Mouse (Mus musculus): ENCODE results near the gene Bag6.

The Bag6 gene

DNA sequence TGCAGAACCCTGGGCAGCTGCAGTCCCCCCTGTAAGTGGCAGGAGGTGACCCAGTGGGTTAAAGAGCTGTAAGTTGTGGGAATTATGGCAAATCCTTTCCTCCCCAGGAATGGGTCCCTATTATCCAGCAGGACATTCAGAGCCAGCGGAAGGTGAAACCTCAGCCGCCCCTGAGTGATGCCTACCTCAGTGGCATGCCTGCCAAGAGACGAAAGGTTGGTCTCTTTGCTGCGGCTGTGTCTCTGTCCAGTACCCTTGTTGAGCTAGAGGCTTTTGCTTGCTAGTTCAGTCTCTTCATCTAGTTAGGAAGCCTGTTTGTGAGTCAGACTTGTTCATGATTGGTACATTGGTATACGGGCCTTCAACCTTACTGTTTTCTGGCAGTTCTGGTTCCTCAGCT lies 11.2 kb downstream of the Bag6 start:
- no peak for DNase-seq (ENCODE audit: low read depth, low spot score)

DNA sequence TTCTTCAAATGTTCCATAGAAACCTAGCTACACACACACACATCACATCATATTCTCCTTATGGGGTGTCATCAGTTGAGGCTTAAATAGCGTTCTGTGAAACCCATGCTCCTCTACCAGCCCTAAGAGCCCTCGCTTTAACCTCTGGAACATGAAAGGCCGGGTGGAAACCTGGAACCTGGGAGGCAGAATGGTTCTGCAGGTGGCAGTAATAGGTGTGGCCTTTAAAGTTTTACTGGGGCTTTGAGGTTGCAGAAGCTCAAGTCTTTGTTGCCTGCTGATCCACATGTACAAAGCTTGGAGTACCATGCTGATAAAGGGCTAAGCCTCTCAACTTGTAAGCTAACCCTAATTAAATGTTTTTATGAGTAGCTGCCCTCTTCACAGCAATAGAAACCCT lies 12.4 kb downstream of the Bag6 start:
- no peak for DNase-seq (ENCODE audit: low read depth, low spot score)

DNA sequence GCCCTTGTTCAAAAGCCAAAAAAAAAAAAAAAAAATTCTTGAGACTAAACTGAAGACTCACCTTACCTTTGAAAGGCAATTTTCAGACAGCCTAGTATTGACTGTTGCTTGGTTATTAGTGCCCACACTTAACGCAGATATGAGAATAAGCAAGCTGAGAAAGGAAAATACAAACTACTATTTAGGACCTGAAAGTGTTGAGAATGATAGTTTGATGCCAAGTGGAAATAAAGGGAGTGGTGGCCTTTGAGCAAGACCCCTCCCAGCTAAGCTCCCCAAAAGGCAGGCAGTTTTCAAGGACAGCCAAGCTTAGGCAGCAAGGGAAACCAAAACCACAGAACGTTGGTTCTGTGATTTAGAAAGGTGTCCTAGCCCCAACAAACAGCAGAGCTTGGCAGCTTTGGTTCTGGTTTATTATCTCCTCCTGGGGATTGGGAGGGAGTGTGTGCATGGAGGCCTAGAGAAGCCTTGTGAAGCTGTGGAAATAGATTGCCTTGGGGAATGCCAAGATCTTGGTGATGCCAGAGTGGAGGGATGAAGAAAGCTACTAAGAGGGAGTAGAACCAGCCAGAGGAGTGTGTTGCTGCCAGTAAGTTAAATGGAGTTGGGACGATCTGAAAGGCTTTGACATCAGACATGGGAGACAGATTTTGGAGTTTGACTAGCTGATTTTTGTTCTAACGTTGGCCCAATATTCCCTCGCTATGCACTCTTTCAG lies 13.1 kb downstream of the Bag6 start:
- no peak for DNase-seq (ENCODE audit: low read depth, low spot score)

DNA sequence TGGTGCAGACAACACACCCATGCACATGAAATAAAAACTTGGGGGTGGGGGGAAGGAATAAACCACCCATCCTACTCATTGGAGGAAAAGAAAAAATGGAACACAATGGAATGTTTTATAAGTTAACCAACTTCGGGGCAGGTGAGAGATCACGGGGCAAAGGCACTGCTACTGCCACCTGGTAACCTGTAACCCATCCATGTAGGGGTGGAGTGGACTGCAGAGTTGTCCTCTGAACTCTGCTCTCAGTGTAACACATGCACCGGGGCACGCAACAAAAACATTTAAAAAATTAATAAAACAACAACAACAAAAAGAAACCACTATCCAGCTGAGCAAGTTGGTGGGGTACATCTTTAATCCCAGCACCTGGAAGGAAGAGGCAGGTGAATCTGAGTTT lies 17.1 kb downstream of the Bag6 start:
- no peak for DNase-seq (ENCODE audit: low read depth, low spot score)

DNA sequence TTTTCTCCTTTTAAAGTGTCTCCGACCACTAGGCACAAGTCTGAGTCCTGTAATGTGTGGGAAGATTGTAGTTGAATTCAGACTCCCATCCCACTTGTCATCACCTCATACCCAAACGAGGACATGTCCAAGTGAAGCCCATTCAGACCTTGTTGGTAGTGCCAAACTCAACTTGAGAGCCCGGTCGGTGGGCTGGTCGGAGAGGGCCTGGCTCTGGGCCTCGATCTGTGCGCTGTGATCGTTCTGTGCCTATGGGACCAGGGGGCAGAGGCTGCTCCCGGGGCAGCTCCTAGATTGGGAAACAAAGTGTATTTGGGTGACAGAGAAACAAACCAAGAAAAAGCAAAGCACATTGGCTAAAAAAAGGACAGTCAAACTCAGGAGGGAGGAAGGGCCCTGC lies 18.1 kb downstream of the Bag6 start:
- no peak for DNase-seq (ENCODE audit: low read depth, low spot score)

DNA sequence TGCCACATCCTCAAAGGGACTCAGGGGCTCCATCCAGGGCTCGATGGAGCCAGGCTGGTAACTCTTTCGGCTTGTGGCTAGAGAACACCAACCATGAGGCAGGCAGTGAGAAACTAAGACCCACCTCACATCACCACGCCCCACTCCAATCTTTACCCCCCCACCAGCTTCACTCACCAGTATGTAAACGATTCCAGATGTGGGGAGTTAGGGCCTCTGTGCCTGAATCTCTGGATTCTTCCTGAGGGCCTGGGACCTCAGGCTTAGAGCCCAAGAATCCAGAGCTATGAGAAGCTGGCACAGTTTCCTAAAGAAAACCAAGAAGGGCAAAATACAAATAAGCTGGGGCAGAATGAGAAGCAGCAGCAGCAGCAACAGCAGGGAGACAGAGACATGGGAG lies 19.0 kb downstream of the Bag6 start:
- DNase-seq (ENCODE audit: low read depth, low spot score): no peak

DNA sequence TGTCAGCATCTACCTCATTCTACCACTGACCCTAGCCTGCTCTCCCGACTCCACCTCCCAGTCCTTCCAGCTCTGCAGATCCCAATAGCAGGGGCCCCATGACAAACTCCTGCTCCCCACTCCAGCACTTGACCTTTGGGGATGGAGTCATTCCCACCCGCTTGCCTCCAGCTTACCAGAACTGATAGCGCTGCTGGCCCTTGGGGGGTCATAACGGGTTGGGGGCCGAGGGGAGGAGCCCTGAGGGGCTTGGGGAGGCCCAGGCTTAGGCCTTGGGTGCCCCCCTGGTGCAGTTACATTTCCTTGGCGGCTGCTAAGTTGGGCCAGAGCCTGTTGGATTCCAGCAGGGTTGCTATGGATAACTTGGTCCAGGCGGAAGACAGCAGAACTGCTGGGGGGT lies 19.6 kb downstream of the Bag6 start:
- no peak for DNase-seq (ENCODE audit: low read depth, low spot score)

DNA sequence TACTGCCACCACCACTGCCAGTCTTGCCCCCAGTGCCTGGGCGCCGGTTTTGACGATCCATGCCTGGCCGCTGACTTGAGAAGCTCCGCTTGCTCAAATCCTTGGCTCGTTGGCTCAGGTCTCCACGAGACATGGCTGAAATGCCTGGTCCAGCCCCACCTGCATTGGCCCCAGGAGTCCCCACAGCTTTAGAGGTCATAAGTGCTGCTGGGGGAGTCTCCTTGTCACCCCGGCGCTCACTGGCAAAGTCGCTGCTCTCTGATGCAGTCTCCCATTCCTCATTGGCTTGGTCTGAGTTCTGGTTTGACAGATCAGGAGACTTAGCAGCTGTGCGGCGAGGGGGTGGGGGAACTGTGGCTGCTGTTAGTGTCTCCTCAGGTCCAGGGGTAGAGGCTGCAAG lies 20.5 kb downstream of the Bag6 start:
- DNase-seq (ENCODE audit: low read depth, low spot score): no peak

DNA sequence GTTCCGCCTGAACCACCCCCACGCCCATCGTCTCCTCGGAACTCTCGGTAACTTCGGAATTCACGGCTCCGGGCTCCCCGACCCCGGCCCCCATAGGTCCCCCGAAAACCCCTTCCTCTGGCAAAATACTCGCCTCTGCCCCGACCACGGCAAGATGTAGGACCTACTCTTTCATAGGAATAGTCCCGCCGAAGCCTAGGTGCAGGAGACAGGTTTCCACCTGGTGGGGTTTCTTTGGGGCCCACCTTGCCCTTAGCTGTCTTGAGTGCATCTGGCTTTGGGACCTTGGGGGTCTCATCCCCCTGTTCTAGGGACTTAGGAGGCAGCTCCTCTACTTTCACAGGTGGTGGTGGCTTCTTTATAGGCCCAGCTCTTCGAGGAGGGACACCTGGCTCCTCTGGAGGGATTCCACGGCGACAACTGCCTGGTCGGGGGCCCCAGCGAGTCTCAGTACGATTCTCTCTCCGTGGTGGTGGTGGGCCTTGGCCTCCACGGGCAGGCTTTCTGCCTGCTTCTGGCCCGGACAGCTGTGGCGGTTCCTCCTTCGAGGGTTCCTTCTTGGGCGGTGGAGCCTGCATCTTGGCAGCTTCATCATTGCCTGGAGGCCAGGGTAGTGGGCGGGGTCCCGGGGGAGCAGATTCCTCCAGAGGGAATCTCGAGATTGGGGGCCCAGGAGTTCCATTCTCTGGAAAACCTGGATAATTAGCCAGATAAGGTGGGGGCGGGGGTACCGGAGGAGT lies 21.7 kb downstream of the Bag6 start:
- no peak for DNase-seq (ENCODE audit: low read depth, low spot score)

DNA sequence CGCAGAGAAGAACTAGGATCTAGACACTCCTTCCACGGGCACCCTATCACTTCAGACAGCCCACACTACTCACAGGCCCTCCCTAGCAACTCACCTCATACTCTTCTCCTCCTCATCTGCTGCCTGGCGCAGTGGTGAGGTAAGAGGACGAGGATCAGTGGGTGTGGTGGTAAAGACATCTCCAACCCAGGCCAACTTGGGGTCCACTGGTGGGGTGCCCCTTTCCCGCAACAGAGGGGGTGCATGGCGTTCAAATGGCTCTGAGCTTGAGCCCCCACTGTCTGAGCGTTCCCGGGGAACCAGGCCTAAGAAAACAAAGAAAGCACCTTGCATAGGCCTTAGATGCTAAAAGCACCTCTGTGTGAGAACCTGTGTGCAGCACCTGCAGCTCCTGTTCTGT lies 22.3 kb downstream of the Bag6 start:
- no peak for DNase-seq (ENCODE audit: low read depth, low spot score)

DNA sequence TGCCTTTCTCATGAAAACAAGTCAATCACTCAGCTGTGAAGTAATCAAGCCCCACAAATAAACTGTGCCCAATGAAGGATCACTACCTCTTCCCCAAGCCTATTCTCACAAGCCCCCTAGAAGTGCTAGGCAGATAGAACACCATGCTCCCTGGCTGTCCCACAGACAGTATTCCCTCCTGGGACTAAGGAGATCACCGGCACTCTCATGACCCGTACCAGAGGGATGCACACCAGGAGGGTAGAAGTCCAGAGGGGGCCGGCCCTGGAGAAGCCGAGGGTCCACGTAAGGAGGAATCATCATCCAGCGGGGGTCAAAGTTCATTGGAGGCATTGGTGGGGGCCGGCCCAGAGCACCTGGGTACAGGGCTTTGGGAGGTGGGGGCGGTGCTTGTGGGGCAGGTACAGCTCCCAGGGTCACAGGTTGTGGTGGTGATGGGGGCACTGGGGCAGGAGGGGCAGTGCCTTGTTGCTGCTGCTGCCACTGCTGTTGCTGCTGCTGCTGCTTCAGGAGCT lies 22.7 kb downstream of the Bag6 start:
- no peak for DNase-seq (ENCODE audit: low read depth, low spot score)

DNA sequence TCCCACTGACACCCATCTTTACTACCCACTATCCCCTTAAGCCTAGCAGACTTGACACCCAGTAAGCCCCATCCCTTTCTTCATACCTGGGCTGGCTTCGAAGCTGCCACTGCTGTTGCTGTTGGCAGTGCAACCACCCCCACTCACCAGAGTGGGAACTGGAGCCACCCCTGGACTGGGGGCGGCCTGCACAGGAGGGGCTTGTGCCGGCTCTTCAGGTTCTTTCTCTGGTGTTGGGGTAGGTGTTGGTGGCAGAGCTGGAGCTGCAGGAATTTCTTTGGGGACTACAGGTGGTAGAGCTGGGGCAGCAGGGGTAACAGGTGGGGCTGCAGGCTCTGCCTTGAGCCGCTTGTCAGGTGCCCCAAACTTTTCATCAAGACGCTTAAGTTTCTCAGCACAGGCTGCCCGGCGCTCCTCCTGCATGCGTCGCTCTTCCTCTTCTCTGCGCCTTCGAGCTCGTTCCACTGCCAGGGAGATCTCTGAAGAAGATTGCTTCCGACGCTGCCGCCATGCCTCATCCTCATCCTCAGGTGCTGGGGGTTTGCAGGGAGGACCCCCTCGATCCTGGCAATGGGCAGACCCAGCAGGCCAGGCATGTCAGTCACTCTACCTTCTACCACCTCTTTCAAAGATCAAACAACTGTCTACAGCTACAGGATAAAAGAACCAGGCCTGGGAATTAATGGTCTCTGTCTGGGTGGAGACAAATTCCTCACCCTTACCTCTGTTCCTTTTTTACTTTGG lies 24.0 kb downstream of the Bag6 start:
- no peak for DNase-seq (ENCODE audit: low read depth, low spot score)

DNA sequence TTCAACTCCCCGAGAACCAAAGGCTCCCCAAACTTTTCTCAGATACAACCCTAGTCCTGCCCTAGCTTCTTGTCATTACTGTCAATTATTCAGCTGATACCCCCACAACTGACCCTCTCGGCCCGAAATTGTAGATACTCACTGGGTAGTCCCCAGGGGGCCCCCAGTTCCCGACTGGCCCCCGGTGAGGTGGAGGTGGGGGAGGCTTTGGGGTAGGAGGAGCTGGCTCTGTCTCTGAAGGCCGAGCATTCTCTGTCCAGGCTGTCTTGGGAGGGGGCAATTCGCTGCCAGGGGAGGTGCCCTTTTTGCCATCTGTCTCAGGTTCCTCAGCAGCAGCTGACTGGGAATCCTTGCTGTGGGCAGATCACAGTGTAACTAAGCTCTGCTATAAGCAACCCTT lies 24.7 kb downstream of the Bag6 start:
- DNase-seq (ENCODE audit: low read depth, low spot score): no peak

DNA sequence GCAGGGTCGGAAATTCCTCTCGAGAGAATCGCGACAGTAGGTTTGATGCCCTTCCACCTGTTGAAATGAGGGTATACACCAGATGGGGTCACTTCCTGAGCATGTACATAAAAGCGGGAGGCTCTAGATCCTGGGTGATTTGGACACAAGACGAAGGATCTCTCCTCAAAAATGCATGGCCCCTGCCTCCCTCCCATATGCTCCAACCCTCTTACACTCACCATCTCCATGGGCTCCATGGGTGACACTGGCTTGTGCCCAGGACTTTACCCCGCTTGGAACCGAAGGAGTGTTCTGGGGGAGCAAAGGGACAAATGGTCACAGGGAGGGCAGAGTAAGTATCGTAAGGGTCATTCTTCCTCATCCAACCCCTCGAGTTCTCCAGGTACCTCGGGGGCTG lies 26.4 kb downstream of the Bag6 start:
- DNase-seq (ENCODE audit: low read depth, low spot score): no peak

DNA sequence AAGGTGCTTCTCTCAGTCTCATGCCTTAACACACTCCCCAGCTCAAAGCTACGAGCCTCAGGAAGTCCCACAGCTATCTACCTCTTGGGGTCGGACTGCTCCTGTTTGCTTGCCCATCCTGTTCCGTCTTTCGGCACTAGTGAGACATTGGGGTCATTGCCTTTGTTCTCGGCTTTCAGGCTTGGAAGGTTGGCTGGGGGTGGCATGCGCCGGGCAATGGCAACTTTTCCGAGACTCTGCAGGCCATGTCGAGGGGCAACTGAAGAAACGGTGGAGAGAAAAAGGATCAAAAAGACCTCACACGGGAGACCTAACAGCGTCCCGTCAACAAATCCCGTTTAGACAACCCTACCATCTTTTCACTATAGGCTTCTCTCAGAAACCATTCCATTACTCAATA lies 27.1 kb downstream of the Bag6 start:
- DNase-seq (ENCODE audit: low read depth, low spot score): no peak

DNA sequence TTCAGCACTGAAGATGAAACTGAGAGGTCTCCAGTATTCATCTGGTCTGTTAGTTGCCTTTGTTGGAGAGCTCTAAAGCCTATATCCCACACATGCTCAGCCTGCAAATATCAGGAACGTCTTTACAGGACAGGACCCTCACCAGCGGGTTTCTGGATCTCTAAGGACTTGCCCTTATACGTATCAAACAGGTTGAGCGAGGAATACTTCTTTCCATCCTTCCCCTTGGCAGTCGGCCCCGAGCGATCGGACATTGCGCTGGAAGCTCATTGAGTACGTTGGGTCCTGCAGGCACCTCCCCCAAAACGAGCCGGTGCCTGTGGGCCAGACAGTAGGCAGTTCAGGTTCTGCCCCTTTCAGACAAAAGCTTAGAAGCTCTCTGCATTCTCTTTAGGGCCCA lies 27.8 kb downstream of the Bag6 start:
- DNase-seq (ENCODE audit: low read depth, low spot score): no peak

DNA sequence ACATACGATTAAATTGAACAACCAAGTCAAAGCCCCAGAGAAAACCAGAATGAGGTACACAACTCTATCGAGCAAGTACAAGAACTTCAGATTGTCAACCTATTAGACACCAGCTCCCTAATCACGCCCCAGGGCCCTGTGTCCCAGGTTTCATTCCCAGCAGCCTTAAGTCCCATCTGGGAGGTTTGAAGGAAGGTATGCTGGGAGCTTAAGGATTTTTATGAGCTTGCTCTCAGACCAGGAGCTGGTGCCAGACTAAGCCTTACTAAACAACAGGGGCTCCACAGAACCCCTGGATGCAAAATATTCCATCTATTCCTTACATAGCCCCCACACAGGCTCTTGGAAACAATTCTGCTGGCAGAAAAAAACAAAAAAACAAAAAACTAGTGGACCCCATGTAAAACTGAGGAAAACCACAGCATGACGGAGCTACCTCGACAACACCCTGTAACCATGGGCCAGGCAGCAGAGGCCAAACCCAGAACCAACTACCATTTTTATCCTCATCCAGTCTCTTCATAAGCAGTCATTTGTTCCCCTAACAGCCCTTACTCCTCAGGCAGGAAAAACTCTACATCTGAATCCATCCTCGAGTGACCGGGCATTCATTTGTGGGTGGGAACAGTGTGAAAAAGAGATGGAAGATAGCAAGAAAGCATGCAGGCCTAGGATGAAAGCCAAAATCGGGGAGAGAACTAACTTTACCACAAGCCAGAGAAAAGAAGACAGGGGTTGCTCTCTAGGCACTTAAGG lies 28.5 kb downstream of the Bag6 start:
- no peak for DNase-seq (ENCODE audit: low read depth, low spot score)

DNA sequence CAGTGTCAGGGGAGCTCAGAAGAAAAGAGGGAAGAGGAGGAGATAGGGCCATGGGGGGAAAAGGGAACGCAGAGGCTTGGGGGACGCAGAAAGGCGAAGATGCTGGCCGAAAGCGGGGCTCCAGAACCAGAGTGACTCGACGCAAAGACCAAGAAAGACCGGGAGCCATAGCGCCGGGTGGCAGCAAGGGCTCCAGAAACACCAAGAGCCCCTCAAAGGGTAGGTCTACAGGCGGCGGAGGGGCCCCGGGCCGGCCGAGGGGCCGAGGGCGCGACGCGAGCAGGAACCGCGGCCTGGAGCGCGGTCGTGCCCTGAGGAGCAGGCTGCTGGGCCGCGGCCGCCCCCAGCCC lies 29.2 kb downstream of the Bag6 start:
- DNase-seq (ENCODE audit: low read depth, low spot score): no peak

DNA sequence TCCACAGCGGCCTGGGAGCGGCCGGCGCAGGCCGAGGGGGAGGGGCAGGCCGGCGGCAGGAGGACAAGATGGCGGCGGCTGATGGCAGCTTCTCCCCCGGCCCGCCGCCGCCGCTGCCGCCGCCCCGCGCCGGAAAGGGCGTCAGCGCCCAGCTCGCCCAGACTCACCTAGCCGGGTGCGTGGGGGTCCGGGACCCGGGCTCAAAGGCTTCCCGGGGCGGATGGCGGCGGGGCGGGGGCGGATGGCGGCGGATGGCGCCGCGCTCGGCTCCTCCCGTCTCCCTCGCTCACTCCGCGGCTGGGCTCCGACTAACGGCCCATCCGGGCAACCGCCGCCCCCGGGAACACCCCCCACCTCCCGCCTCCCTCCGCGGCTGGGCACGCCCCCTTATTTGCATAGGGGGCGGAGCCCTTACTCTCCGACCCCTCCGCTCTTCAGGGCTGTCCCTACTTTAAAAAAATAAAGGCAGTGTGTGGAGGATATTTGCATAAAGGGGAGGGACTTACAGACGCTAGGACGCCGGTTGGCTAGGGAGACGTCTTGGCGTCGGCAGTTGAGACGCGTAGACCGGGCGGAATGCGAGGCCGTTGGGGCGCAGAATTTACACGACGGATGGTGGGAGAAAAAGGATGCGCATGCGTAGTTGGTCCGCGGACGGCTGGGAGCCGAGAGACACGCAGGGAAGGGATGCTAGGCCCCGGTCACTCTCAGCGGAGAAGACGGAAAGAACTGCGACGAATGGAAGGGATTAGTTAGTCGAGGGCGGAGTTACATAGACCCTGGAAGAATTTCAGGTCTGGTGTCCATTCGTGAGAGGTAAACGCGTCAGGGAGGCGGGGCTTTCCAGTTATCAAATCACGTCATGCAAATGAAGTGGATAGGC lies 29.8 kb downstream of the Bag6 start, which contains the start of gene Prrc2a:
Gene Prrc2a, minus strand, starts transcription at position 330 of the 883 bp plus-strand sequence.
- DNase-seq (ENCODE audit: low read depth, low spot score): peak; percentile 99

DNA sequence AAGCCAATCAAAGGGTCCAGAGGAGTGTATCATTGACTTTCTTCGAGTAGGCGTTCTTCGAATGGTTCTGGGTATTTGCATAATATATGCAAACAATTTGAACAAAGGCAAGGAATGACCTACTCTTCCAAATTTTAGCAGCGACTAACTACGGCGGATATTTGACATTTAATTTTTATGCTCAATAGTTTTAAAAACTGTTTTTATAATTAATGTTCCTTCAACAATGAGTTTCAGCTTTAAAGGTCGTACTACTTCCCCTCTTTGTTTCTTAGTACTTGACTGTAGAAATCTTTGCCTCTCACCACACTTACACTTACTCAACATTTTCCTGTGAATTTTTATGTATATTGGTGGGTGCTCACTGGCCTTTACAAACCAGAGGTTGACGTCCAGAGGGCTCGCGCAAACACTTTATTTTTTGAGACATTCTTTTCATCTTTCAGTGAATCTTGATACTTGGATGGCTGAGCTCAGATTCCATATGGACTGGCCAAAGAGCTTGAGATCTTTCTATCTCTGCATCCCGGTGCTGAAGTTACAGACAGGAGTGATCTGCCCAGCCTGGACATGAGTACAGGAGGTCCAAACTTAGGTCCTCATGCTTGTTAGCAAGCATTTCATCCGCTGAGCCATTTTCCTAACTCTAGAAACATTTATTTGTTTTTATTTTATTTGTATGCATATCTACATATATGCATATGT lies 30.6 kb downstream of the Bag6 start:
- DNase-seq (ENCODE audit: low read depth, low spot score): no peak
